Mouse (Mus musculus): ENCODE data around the gene Ccdc186. TPM values are rescaled to one million over a fixed set of nuclear protein-coding genes. Genes with fewer than 3 reads are reported as not detected.
"Not testable (repeated sequence)": the region's sequence is repeated elsewhere in the genome, so short reads cannot be mapped to it uniquely, and the experiment has no call there.

Gene Ccdc186
- polyA plus RNA-seq, 1 experiment from 2014 or later, result 18.3 TPM

DNA sequence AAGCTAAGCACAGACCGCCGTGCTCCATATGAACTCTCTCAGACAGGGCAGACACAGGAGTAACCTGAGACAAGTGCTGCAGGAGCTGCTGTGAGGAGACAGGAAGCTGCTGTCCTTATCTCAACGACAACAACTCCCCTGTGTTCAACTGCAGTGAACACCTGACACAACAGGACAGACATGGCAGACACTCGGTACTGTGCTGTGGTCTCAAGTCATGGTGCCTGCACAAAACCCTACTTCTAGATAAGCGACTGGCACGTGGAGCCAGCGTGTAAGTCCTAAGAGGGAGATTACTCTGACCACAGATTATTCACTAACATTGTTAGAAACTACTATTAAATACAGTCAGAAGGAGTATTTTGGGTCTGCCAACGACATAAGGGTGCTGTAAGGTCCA lies 21.8 kb downstream of the Ccdc186 start:
- Histone ChIP-seq H3K27me3 (no peaks in the 10 kb centered on the region), H3K4me3 (replicated peaks) (no peak overlapping the region), H3K4me2 (no peak overlapping the region), H3K27ac (no peak overlapping the region), H3K9ac (no peak overlapping the region), H3K4me1 (no peaks in the 10 kb centered on the region), H3K9me3 (replicated peaks) (no peaks in the 10 kb centered on the region), H3K36me3 (peaks cover 93% of the 10 kb centered on the region)
- no peak for ATAC-seq (replicated peaks; ENCODE audit: low FRiP score)
- WGBS, result 58% methylated on average over 8 of the region's 8 CpGs

DNA sequence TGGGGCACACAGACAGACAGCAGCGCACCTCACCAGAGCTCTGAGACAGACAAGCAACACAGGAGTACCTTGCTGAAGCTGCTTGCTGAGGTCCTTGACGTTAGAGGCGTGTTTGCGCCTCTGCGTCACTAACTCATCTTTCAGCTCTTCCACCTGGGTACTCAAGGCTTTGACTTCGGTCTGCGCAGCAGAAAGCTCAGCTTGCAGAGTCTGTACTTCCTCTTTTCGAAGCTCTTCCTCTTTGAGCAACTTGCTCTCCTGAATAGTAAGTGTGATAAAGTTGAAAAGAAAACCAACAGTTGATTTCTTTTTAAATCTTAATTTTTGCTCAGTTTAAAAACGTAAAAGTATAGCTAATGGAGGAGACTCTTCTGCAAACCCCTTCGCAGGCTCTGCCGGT lies 24.6 kb downstream of the Ccdc186 start:
- Histone ChIP-seq H3K36me3 (peaks cover 93% of the 10 kb centered on the region), H3K27ac (no peak overlapping the region), H3K9me3 (replicated peaks) (no peaks in the 10 kb centered on the region), H3K27me3 (no peaks in the 10 kb centered on the region), H3K9ac (no peak overlapping the region), H3K4me2 (no peak overlapping the region), H3K4me1 (no peaks in the 10 kb centered on the region), H3K4me3 (replicated peaks) (no peak overlapping the region)
- ATAC-seq (replicated peaks; ENCODE audit: low FRiP score), result no peak
- WGBS, result 91% methylated on average over 11 of the region's 11 CpGs

DNA sequence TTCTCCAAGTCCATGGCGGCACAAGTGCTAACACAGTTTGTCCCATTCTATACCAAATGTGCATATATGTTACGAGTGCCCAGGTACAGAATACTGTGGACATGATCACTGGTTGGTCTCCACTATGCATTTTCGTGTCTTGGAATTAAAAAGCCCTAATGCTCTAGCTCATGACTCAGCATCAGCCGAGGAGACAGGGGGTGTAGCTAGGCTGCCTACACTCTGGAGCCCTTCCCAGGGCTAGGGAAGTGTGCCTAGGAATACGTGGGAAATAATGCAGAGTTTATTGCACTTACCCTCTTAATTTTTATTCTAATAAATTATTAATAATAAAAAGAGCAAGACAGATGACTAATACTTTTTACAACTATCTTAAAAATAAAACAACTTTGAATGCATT lies 33.0 kb downstream of the Ccdc186 start:
- no peak overlapping the region for H3K9ac ChIP-seq
- WGBS, result 92% methylated on average over 5 of the region's 5 CpGs

DNA sequence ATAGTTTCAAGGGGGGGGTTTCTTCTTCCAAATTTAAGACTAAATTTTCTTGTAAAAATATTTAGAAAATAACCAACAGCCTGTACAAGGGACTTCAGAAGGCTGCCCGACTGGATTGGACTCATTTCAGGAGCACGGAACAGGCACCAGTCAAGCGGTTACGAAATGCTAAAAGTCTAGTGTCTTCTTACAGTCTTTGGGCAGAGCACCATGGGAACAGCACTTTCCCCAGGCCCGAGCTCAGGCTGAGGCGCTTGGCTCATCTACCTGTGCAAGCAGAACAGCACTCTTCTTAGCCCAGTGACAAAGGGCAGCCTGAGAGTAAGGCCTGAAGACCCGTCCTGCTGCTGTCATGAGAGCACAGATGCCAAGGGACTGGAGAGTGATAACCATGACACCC lies 34.1 kb downstream of the Ccdc186 start:
- Histone ChIP-seq H3K9ac (no peak overlapping the region), H3K36me3 (peaks cover 55% of the 10 kb centered on the region), H3K4me3 (replicated peaks) (no peak overlapping the region), H3K4me2 (no peak overlapping the region), H3K9me3 (replicated peaks) (no peaks in the 10 kb centered on the region), H3K27me3 (no peaks in the 10 kb centered on the region), H3K27ac (no peak overlapping the region), H3K4me1 (no peaks in the 10 kb centered on the region)
- 85% methylated on average over 7 of the region's 7 CpGs for WGBS
- no peak for ATAC-seq (replicated peaks; ENCODE audit: low FRiP score)

More for the DNA sequence above, 33.0 kb downstream of the Ccdc186 start:
- no peak for ATAC-seq (replicated peaks; ENCODE audit: low FRiP score)
- H3K4me2 ChIP-seq, result no peak overlapping the region
- no peaks in the 10 kb centered on the region for H3K4me1 ChIP-seq
- H3K9me3 ChIP-seq (replicated peaks), result no peaks in the 10 kb centered on the region
- no peaks in the 10 kb centered on the region for H3K27me3 ChIP-seq
- no peak overlapping the region for H3K27ac ChIP-seq
- peaks cover 57% of the 10 kb centered on the region for H3K36me3 ChIP-seq
- H3K4me3 ChIP-seq (replicated peaks), result no peak overlapping the region

DNA sequence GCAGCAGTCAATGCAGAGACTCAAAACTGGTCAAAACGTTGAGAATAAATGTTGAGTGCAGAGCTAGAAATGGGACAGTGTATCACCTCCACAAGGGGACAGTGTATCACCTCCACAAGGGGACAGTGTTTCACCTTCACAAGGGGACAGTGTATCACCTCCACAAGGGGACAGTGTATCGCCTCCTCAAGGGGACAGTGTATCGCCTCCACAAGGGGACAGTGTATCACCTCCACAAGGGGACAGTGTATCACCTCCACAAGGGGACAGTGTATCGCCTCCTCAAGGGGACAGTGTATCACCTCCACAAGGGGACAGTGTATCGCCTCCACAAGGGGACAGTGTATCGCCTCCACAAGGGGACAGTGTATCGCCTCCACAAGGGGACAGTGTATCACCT lies 43.5 kb downstream of the Ccdc186 start:
- H3K4me3 ChIP-seq (replicated peaks); ATAC-seq (replicated peaks; ENCODE audit: low FRiP score); H3K9ac ChIP-seq; H3K36me3 ChIP-seq; H3K4me2 ChIP-seq; H3K9me3 ChIP-seq (replicated peaks); H3K27ac ChIP-seq: not testable (repeated sequence)
- 93% methylated on average over 7 of the region's 7 CpGs for WGBS
- Histone ChIP-seq H3K27me3 (peaks cover 39% of the 10 kb centered on the region), H3K4me1 (peaks cover 22% of the 10 kb centered on the region)

DNA sequence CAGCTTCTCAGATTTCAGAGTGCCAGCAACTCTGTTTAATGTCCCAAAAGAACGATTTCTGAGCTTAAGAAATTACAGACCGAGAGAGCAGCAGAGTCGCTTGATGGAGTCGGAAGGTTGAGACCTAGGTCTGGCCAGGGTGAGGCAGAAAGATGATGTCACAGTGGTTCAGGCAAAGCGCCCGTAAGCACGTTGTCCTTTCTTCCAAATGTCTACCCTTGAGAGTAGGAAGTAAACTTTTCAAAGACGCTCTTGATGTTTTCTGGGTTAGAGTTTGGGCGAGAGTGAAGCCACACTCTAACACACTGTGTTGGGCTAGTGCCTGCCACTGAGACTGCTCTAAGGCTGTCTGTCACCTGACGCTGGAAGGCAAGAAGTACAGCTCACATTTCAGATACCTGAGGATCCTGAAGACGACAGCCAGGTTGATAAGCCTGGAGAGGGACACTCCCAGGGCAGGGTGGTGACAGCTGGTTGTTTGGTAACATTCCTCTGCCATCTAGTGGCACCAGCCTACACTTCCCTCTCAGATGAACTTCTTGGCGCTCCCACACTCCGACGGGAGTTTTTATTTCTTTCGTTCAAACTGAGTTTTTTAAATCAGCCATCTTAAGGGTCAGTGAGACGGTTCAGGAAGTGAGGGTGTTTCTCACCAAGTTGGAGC lies 45.1 kb downstream of the Ccdc186 start:
- Histone ChIP-seq H3K9me3 (replicated peaks) (no peaks in the 10 kb centered on the region), H3K27ac (no peak overlapping the region), H3K9ac (no peak overlapping the region), H3K4me3 (replicated peaks) (no peak overlapping the region), H3K4me1 (peaks cover 22% of the 10 kb centered on the region), H3K27me3 (peaks cover 49% of the 10 kb centered on the region), H3K36me3 (no peaks in the 10 kb centered on the region), H3K4me2 (peak overlapping the region; percentile 30)
- 0 out of 2 replicates have a peak, but pooled peaks have one; percentile 49 for ATAC-seq (replicated peaks; ENCODE audit: low FRiP score)
- WGBS, result 22% methylated on average over 16 of the region's 16 CpGs

DNA sequence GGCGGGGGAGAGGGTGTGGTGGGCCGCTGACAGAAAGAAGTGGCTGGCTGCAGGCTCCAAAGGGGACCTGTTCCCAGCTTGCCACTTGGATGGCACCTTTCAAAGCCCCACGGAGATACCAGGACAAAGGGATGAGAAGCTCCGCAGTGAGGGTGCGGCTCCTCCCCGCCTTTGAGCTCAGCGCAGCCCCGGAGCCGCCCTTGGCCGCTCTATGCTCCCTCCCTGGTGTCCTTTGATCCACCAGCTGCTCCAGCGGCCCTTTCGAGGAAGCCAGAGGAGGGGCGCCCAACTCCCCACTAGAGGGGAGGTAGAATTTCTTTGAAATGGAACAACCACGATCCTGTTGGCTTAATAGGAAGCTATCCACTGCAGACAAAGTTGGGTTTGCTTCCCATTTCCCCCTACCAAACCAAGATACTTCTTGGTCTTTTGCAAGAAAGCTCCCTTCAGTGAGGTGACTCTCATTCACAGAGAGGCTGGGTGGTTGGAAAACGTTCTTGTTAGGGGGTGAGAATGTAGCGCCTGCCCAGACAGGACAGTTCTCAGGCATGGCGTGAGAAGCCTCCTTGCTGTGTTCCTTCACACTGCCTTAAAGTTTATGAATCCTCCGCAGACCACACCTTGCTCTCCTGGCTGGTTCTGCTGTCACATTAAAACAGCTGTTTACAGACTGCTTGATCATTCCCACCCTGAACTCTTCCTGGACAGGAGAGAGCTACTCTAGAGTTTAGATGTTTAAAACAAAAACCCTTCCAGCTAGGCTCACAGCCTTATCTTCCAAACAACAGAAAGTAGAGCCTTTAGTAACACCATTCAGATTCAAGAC lies 45.9 kb downstream of the Ccdc186 start:
- peaks cover 22% of the 10 kb centered on the region for H3K4me1 ChIP-seq
- WGBS, result 4% methylated on average over 18 of the region's 18 CpGs
- ATAC-seq (replicated peaks; ENCODE audit: low FRiP score), result no peak
- H3K27me3 ChIP-seq, result peaks cover 49% of the 10 kb centered on the region
- H3K4me2 ChIP-seq, result peak overlapping the region; percentile 73
- no peaks in the 10 kb centered on the region for H3K9me3 ChIP-seq (replicated peaks)
- peak overlapping the region; percentile 29; the same call in 1 of the 2 replicates for H3K9ac ChIP-seq
- H3K27ac ChIP-seq, result no peak overlapping the region
- no peaks in the 10 kb centered on the region for H3K36me3 ChIP-seq
- peak overlapping the region; percentile 34 for H3K4me3 ChIP-seq (replicated peaks)

DNA sequence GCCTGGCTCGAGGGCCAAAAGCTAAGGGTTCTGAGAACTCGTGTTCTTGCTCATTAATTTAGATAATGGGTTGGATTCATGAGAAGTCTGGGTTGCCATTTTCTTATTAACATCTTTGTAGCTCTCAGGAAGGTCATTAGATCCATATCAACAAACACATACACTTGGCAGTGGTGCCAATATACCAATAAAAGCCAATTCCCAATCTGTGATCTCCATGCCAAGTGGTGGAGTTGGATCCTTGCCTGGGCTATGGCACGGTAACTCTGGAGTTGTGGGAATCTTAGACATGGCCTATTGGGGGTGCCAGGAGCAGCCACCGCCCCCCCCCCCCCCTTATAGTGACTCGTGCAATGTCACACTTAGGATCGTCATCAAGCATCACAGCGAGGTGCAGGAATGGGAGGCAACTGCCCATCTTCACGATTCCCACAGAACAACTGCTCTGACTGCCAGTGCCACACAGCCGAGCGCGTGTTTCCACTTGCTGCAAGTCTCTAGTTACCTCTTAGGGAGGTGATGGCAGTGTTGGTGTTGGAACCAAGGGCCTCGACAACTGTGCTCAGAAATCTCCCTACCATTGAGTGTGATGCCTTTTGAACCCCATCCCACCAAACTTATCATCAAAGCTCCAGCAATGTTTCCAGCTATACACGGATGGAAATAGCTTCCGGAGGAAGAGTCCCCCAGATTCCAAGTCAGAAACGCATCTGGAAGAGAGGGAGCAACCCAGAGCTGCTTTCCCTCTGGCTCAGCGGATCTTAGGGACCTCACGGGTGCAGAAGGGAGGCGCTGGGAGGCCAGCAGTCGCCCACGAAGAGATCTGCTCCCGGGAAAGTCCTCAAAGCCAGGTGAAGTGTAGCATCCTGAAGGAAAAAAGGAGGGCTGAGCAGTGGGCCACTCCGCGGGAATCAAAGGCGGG lies 46.8 kb downstream of the Ccdc186 start:
- H3K36me3 ChIP-seq, result no peaks in the 10 kb centered on the region
- H3K27ac ChIP-seq, result no peak overlapping the region
- H3K27me3 ChIP-seq, result peaks cover 49% of the 10 kb centered on the region
- H3K9me3 ChIP-seq (replicated peaks), result no peaks in the 10 kb centered on the region
- WGBS, result 26% methylated on average over 24 of the region's 24 CpGs
- H3K9ac ChIP-seq, result peak overlapping the region; percentile 29; the same call in 1 of the 2 replicates
- peak overlapping the region; percentile 73 for H3K4me2 ChIP-seq
- peaks cover 22% of the 10 kb centered on the region for H3K4me1 ChIP-seq
- H3K4me3 ChIP-seq (replicated peaks), result peak overlapping the region; percentile 34
- no peak for ATAC-seq (replicated peaks; ENCODE audit: low FRiP score)

DNA sequence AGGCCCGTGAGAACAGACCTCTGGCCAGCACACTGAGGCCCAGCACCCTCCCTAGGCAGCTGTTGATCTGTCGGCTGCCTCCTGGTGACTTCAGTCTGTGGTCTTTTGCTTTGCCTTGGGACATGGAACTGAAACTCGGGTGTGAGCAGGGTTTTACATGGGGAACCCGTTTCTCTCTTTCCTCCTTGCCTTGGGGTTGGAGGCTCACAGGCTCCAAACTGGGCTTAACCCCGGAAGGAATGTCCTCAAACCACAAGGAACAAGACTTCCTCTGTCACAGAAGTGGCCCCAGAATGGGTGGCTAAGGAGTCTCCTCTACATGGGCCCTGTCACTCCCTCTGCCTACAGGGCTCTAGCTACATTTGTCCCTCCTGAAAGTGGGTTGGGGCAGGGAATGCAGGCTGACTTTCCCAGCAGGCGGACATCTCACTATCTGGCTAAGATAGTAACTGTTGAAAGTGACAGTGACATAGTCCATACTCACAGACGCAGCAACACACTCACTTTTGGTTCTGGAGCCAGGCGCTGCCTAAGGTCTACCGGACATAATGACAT lies 47.5 kb downstream of the Ccdc186 start:
- 77% methylated on average over 9 of the region's 9 CpGs for WGBS
- Histone ChIP-seq H3K4me2 (no peak overlapping the region), H3K27me3 (peaks cover 49% of the 10 kb centered on the region), H3K4me3 (replicated peaks) (no peak overlapping the region), H3K9ac (no peak overlapping the region), H3K36me3 (no peaks in the 10 kb centered on the region), H3K9me3 (replicated peaks) (no peaks in the 10 kb centered on the region), H3K27ac (no peak overlapping the region), H3K4me1 (peaks cover 22% of the 10 kb centered on the region)
- no peak for ATAC-seq (replicated peaks; ENCODE audit: low FRiP score)

DNA sequence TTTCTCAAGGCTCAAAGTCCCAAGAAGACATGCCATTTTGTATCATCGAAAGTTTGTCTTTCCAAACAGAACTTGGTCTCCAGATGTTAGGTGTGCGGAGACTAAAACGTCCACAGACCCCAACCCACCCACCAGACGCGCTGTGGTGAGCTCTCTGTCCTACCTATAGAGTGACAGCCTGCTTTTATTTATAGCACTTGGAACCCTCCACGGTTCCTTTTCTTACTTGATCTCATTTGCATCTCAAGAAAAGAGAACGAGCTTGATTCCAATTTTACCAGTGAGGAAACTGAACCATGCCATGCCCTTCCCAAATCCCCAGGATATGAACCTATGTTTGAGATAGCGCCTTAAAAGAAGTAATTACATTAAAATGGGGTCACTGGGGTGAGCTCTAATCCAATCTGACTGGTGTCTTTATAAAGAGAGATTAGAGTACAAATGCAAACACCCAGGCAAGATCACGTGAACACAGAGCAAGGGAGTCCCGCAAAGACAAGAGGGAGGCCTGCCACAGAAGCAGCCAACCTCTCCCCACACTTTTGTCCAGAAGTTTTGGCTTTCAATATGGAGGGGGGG lies 48.5 kb downstream of the Ccdc186 start:
- Histone ChIP-seq H3K4me3 (replicated peaks) (no peak overlapping the region), H3K27ac (no peak overlapping the region), H3K4me1 (peaks cover 22% of the 10 kb centered on the region), H3K27me3 (peaks cover 49% of the 10 kb centered on the region), H3K9me3 (replicated peaks) (no peaks in the 10 kb centered on the region), H3K4me2 (no peak overlapping the region), H3K36me3 (no peaks in the 10 kb centered on the region), H3K9ac (no peak overlapping the region)
- ATAC-seq (replicated peaks; ENCODE audit: low FRiP score), result no peak
- WGBS, result 76% methylated on average over 10 of the region's 10 CpGs

DNA sequence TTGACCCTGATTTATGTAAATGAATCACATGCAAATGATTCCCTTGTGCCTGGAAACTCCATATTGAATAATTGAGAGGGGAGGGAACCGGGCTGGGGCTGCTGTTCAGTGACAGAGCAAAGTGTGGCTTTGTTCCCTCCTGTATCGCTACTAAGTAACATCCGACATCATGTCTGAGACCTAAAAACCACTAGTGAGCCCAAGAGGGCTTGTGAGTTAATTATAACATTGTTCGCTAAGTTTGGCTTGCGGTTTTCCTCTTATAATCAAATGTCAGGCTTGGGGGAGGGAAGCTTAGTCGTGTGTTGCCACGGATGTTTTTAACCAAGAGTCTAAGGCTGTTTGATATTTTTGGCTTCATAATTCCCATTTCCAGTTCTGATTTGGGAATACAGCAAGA lies 49.8 kb downstream of the Ccdc186 start:
- H3K4me2 ChIP-seq, result no peak overlapping the region
- 87% methylated on average over 7 of the region's 7 CpGs for WGBS
- H3K27me3 ChIP-seq, result peaks cover 40% of the 10 kb centered on the region
- H3K36me3 ChIP-seq, result no peaks in the 10 kb centered on the region
- H3K9ac ChIP-seq, result no peak overlapping the region
- no peak overlapping the region for H3K27ac ChIP-seq
- no peak overlapping the region for H3K4me3 ChIP-seq (replicated peaks)
- no peaks in the 10 kb centered on the region for H3K9me3 ChIP-seq (replicated peaks)
- no peak for ATAC-seq (replicated peaks; ENCODE audit: low FRiP score)
- peaks cover 19% of the 10 kb centered on the region for H3K4me1 ChIP-seq
